8 mouse cellular contexts compared by ENCODE assay signal in the genomic region with DNA sequence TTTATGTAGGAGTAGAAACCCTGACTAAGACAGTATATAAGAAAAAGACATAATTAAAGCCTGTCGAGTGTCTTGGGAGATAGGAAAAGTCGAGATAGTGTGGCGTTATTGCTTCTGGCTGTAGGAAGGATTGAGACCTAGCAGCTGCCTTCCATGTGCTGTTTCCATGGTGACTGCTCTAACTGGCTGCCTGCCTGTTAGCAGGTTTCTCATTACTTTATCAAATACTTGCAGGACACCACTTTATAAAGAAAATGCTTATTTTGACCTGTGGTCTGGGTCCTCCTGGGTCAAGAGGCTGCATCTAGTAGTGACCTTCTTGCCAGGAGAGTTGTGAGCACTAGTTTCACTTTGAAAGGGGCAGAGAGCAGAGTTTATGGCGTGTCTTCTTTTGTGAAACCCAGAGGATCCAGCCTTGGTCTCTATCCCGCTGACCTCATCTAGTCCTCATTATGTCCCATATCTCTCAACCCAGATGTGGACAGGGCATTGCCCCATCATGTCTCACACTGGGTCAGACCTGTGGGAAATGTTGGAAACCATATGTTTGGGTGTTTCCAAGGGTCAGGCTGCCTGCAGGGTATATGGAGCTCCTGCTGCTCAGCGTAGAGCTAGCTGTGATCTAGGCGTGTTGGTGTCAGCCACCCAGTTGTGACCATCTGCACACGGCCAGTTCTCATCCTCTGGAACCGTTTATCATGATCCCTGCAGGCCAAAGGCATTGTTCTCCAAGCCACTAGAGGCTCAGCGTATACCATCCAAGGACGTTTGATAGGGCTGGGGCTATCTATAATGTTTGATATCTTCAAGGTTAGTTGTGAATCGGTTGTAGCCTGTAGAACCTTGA. TPM values are rescaled to one million over a fixed set of nuclear protein-coding genes. Genes with fewer than 3 reads are reported as not detected.
DNase-seq lines count a peak whose midpoint lies in the region; ATAC-seq and TF ChIP-seq lines count a peak whose summit lies in the region.

No protein-coding gene starts in this region.

- no peak overlapping the region for H3K4me3 ChIP-seq in heart, embryonic 16.5 days (ENCODE audit: low read length)
- H3K4me3 ChIP-seq in midbrain, postnatal 0 days (ENCODE audit: low read depth, low read length): no peak overlapping the region
- H3K4me3 ChIP-seq in thymus, adult 2 months (ENCODE audit: control insufficient read depth, insufficient read depth, low read length): no peak overlapping the region

- DNase-seq in frontal cortex, adult 2 months (ENCODE audit: extremely low spot score in 1 of 2, low spot score in 1 of 2): peak; percentile 38 to 70
- DNase-seq in frontal cortex, postnatal 14 days (ENCODE audit: low spot score in 2 of 2): no peak
- DNase-seq in brain, embryonic 14.5 days (ENCODE audit: low read depth): peak; percentile 82
- peak; percentile 49 to 64 for DNase-seq in layer of hippocampus, adult 8-10 months (ENCODE audit: low spot score in 2 of 2)
- DNase-seq in midbrain, postnatal 0 days (ENCODE audit: low spot score): peak; percentile 68
- DNase-seq in thymus, postnatal 14 days: no peak
- no peak for DNase-seq in thymus, adult 2 months

- H3K9ac ChIP-seq in heart, embryonic 16.5 days (ENCODE audit: low read length): no peak overlapping the region
- no peak overlapping the region for H3K9ac ChIP-seq in midbrain, postnatal 0 days (replicated peaks; ENCODE audit: low read length, poor library complexity, severe bottlenecking)

- H3K4me2 ChIP-seq in heart, embryonic 16.5 days (ENCODE audit: low read depth, low read length): peak overlapping the region; percentile 51; the same call in 1 of the 2 replicates
- H3K4me2 ChIP-seq in midbrain, postnatal 0 days (ENCODE audit: low read depth, low read length, poor library complexity, severe bottlenecking): no peak overlapping the region

- H3K27me3 ChIP-seq in heart, embryonic 16.5 days (ENCODE audit: control insufficient read depth, insufficient read depth, low read length): no peaks in the 10 kb centered on the region
- no peaks in the 10 kb centered on the region for H3K27me3 ChIP-seq in midbrain, postnatal 0 days (ENCODE audit: insufficient read depth, low read length)
- H3K27me3 ChIP-seq in thymus, adult 2 months (ENCODE audit: control insufficient read depth, insufficient read depth, low read length): no peaks in the 10 kb centered on the region

- H3K9me3 ChIP-seq in heart, embryonic 16.5 days (replicated peaks; ENCODE audit: control insufficient read depth, low read length): no peaks in the 10 kb centered on the region
- H3K9me3 ChIP-seq in midbrain, postnatal 0 days (ENCODE audit: low read length): no peaks in the 10 kb centered on the region

- no peak for ATAC-seq in heart, embryonic 16.5 days (replicated peaks; ENCODE audit: extremely low read depth, insufficient read depth, low FRiP score)
- no peak for ATAC-seq in midbrain, postnatal 0 days (ENCODE audit: low FRiP score)

- no peak overlapping the region for H3K27ac ChIP-seq in heart, embryonic 16.5 days (ENCODE audit: low read length)
- H3K27ac ChIP-seq in midbrain, postnatal 0 days (ENCODE audit: low read depth, low read length): 0 out of 2 replicates have a peak overlapping the region, but pooled peaks have one; percentile 0
- H3K27ac ChIP-seq in thymus, adult 2 months (ENCODE audit: control insufficient read depth, insufficient read depth, low read length): no peak overlapping the region

- no peak for TF ChIP-seq POLR2A in brain, embryonic 14.5 days (IDR thresholded peaks at IDR 0.05; ENCODE audit: borderline replicate concordance, extremely low read depth, insufficient read depth, insufficient read length, poor library complexity, severe bottlenecking)
- no peak for TF ChIP-seq POLR2A in thymus, adult 2 months (IDR thresholded peaks at IDR 0.05; ENCODE audit: control insufficient read depth, extremely low read depth, insufficient read depth, low read length, poor library complexity)

- H3K4me1 ChIP-seq in heart, embryonic 16.5 days (ENCODE audit: control insufficient read depth, insufficient read depth, low read length): peaks cover 24% of the 10 kb centered on the region
- peaks cover 16% of the 10 kb centered on the region; the same call in 1 of the 2 replicates for H3K4me1 ChIP-seq in midbrain, postnatal 0 days (ENCODE audit: insufficient read depth, low read length)
- peaks cover 25% of the 10 kb centered on the region for H3K4me1 ChIP-seq in thymus, adult 2 months (replicated peaks; ENCODE audit: control insufficient read depth, insufficient read depth, low read length)

- no peaks in the 10 kb centered on the region for H3K36me3 ChIP-seq in heart, embryonic 16.5 days (ENCODE audit: control insufficient read depth, insufficient read depth)
- H3K36me3 ChIP-seq in midbrain, postnatal 0 days (ENCODE audit: insufficient read depth, low read length): 0 out of 2 replicates have a peak, but pooled peaks cover 4% of the 10 kb centered on the region
- no peaks in the 10 kb centered on the region for H3K36me3 ChIP-seq in thymus, adult 2 months (ENCODE audit: control insufficient read depth, insufficient read depth, low read length)

- 59% methylated on average over 12 of the region's 12 CpGs for WGBS in heart, embryonic 16.5 days
- 53% methylated on average over 12 of the region's 12 CpGs for WGBS in midbrain, postnatal 0 days
- WGBS in thymus, adult 2 months: 94% methylated on average over 12 of the region's 12 CpGs

- TF ChIP-seq CTCF in brain, embryonic 14.5 days (IDR thresholded peaks at IDR 0.05; ENCODE audit: borderline replicate concordance, extremely low read depth, insufficient read depth, insufficient read length): no peak
- no peak for TF ChIP-seq CTCF in midbrain, postnatal 0 days (IDR thresholded peaks at IDR 0.05)
- TF ChIP-seq CTCF in thymus, adult 2 months (IDR thresholded peaks at IDR 0.05; ENCODE audit: borderline replicate concordance, control insufficient read depth, extremely low read depth, insufficient read depth, low read length, poor library complexity): no peak

RNA-seq across cellular contexts. Expression of gene Zfp750, which starts 30.1 kb away (rescaled TPM):
- 0.08 and 0.15 TPM in 2 replicates for polyA plus RNA-seq in frontal cortex, adult 2 months (2012; rRNA removed)
- 0.45 and 0.62 TPM in 2 replicates for polyA plus RNA-seq in brain, embryonic 14.5 days (2012; rRNA removed)
- 0.32 and 0.55 TPM in 2 replicates for polyA plus RNA-seq in heart, embryonic 16.5 days (2015; fragmentation: Nextera tagmentation; extraction: Ambion mirVana)
- under 1 TPM in 3 of 4 experiments, not detected in 1; 0.14 to 0.37 (median 0.16) TPM for total RNA-seq in layer of hippocampus, adult 8-10 months (2022)
- total RNA-seq in midbrain, postnatal 0 days (2014; rRNA removed): 0.33 and 0.71 TPM in 2 replicates
- polyA plus RNA-seq in midbrain, postnatal 0 days (2015; fragmentation: Nextera tagmentation; extraction: Ambion mirVana): 0.22 and 0.35 TPM in 2 replicates
- 2.3 and 2.4 TPM in 2 replicates for polyA plus RNA-seq in thymus, adult 2 months (2012; rRNA removed)

Comparison
In these comparisons a context has a peak if more than half of its experiments do, and no peak if none do; other contexts are left out.
1. DNase-seq: peak in frontal cortex, adult 2 months (2 of 2), brain, embryonic 14.5 days (single experiment), layer of hippocampus, adult 8-10 months (2 of 2) and midbrain, postnatal 0 days (single experiment); none in frontal cortex, postnatal 14 days (0 of 2), thymus, postnatal 14 days (single experiment) and thymus, adult 2 months (single experiment).